Mouse (Mus musculus) small intestine, adult 2 months (tissue): ENCODE results near the gene Htr1b. TPM values are rescaled to one million over a fixed set of nuclear protein-coding genes. Genes with fewer than 3 reads are reported as not detected.
A peak's percentile ranks its signal among the peaks of the same experiment; 100 is the strongest.

Source experiments
- H3K27ac ChIP-seq: fragments of 200-500 bp; 2 replicates; pipeline ENCODE4 v1.5.1; 2012; ENCODE audit warnings: low read depth, low read length, control low read depth, inconsistent platforms; ENCODE audit not compliant: insufficient read depth
- H3K27me3 ChIP-seq: fragments of 200-500 bp; 2 replicates; pipeline ENCODE4 v1.6.1; 2012; ENCODE audit warnings: mild to moderate bottlenecking, moderate library complexity, low read length, inconsistent platforms; ENCODE audit not compliant: control insufficient read depth, insufficient read depth
- H3K36me3 ChIP-seq: fragments of 200-500 bp; 2 replicates; pipeline ENCODE4 v1.6.1; 2012; ENCODE audit warnings: mild to moderate bottlenecking, low read length, control low read depth, inconsistent platforms; ENCODE audit not compliant: control insufficient read depth, insufficient read depth
- H3K4me1 ChIP-seq: fragments of 200-500 bp; 2 replicates; pipeline ENCODE4 v1.6.1; 2012; ENCODE audit warnings: low read length, inconsistent platforms, mixed read lengths; ENCODE audit not compliant: control insufficient read depth, insufficient read depth, insufficient read length
- H3K4me3 ChIP-seq: fragments of 200-500 bp; 2 replicates; pipeline ENCODE4 v1.5.1; 2012; ENCODE audit warnings: low read depth, mild to moderate bottlenecking, control low read depth, inconsistent platforms, low read length, moderate library complexity
- CTCF ChIP-seq: fragments of 200-500 bp; IDR thresholded peaks from 2 replicates; pipeline ENCODE4 v1.5.1; 2012; ENCODE audit warnings: low read depth, mild to moderate bottlenecking, control low read depth, inconsistent platforms, low read length, moderate library complexity, mixed read lengths; ENCODE audit not compliant: insufficient replicate concordance, insufficient read length; ENCODE audit errors: extremely low read depth
- POLR2A ChIP-seq: fragments of 200-500 bp; IDR thresholded peaks from 2 replicates; pipeline ENCODE4 v1.6.1; 2012; ENCODE audit warnings: low read depth, mild to moderate bottlenecking, control low read depth, inconsistent platforms, low read length, moderate library complexity
- WGBS: fragments of 180-500 bp; shearing (Covaris S2); methylation state at CpG from one replicate; pipeline ENCODE4 v1.1.7; 2018; 5-methylcytosine and 5-hydroxymethylcytosine counted together
- polyA plus RNA-seq: library from polyadenylated mRNA; depleted of rRNA; stranded (reverse); fragments of >200 nt; gene quantifications from 2 replicates; pipeline ENCODE4 v1.2.3, GENCODE M21; 2012; rRNA removed

Gene Htr1b
- polyA plus RNA-seq, 1 experiment: 0.47 TPM

DNA sequence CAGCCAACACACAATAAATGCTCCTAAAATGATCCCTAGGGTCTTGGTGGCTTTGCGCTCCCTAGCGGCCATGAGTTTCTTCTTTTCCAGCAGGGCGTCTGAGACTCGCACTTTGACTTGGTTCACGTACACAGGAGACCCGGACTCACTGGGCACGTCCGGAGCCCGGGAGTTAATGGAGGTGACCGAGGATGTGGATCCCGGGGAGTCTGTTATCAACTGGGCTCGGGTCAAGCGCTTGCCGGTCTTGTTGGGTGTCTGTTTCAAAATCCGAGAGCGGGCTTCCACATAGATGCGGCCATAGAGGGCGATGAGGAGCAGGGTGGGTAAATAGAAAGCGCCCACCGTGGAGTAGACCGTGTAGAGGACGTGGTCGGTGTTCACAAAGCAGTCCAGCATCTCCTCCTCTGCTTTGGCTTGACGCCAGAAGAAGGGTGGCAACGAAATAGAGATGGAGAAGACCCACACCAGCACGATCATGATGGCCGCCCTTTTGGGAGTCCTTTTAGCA, 2.0 kb downstream of the Htr1b start:
- 11% methylated on average over 27 of the region's 27 CpGs for WGBS
- H3K4me1 ChIP-seq: no peaks in the 10 kb centered on the region
- H3K4me3 ChIP-seq: peak overlapping the region; percentile 53
- H3K36me3 ChIP-seq: no peaks in the 10 kb centered on the region
- no peak for TF ChIP-seq POLR2A
- TF ChIP-seq CTCF: no peak
- no peak overlapping the region for H3K27ac ChIP-seq
- peaks cover 11% of the 10 kb centered on the region; the same call in 1 of the 2 replicates for H3K27me3 ChIP-seq

DNA sequence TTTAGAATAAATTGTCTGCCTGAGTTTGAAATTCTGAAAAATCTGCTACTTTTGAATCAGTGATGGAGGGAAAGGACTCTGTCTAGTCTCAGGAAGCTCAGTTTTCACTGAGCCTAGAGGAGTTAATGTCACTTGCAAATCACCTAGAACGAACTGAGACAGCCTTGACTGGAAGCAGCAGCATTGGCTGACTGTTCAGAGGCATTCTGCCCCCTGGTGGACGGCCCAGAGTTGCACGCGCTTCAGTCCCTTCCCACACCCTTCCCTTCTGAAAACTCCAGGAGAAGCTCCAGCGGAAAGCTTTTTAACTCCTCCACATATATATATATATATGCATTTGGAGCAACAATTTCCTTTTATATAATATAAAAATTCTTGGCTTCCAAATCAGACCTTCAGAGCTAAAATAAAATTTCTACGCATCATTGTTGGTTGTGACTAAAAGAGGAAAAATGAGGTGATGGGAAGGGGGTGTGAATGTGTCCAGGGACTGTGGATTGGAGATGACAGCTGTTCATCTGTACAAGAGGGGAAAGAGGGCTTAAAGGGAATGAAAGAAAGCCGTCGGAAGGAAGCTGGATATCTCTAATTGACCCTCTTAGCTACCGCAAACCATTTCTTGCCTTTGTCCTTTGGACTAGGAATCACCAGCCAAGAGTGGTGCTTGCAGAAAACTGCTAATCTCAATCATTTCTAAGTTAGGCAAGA, 6.6 kb downstream of the Htr1b start:
- H3K4me3 ChIP-seq: no peak overlapping the region
- 31% methylated on average over 9 of the region's 9 CpGs for WGBS
- H3K27me3 ChIP-seq: no peaks in the 10 kb centered on the region

DNA sequence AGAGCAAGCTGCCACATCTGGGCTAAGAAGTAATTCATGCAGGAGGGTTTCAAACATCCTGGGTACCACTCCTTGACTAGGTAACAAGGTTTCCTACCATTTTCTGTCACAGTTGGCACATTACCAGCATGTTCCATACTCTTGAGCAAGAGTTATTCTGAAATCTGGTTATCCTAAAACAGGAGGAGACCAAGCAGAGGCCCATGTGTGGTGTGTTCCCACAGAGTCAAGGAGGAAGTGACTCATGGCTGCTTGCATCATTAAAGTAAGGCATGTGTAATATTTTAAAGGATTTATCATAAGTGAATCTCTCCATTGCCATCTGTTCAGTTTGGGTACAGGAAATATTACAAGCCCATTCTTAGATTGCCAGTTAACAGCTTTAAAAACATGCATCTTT, 7.7 kb downstream of the Htr1b start:
- Histone ChIP-seq H3K27ac (no peak overlapping the region), H3K4me1 (no peaks in the 10 kb centered on the region), H3K27me3 (no peaks in the 10 kb centered on the region), H3K4me3 (no peak overlapping the region), H3K36me3 (no peaks in the 10 kb centered on the region)
- TF ChIP-seq CTCF: no peak
- no peak for TF ChIP-seq POLR2A

More for the DNA sequence above, 6.6 kb downstream of the Htr1b start:
- TF ChIP-seq CTCF (peak; percentile 77), POLR2A (no peak)
- H3K4me1 ChIP-seq: no peaks in the 10 kb centered on the region
- no peaks in the 10 kb centered on the region for H3K36me3 ChIP-seq
- no peak overlapping the region for H3K27ac ChIP-seq

DNA sequence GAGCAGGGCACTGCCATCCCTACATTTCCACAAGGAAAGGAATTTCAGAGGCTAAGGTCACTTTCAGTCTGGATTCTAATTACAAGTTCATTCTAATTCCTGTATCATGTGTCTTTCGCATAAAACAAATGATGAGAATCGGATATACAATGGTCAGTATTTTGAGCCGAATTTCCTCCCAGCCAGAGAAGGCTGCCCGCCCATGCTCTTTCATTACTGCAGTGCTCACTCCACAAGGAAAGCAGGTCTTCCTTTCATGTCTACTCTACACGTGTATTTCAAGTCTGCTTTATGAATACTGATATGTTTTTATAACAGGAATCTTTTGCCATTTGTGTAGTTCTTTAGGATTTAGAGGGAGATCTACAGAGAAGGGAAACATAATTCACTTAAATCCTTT, 10.8 kb downstream of the Htr1b start:
- Histone ChIP-seq H3K4me1 (no peaks in the 10 kb centered on the region), H3K4me3 (no peak overlapping the region), H3K27me3 (no peaks in the 10 kb centered on the region), H3K36me3 (no peaks in the 10 kb centered on the region), H3K27ac (no peak overlapping the region)
- TF ChIP-seq POLR2A (no peak), CTCF (no peak)
- WGBS: 74% methylated on average over 5 of the region's 5 CpGs

DNA sequence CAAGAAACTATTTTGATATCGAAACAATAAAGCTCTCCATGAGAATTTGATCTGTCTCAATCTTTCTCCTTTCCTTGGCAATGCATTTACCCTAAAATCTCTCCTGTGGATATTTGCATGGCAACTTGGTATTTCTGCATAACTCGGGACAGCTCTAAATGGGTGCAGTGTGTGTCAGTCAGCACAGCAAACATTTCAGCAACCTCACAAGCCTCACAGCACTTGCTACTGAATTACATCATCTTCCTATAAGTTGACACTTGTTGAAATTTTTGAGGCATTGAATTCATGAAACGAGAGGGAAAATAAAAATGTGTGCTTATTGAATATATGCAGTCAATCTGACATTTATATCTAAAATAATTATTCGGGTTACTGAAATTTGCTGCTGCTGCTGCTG, 22.6 kb downstream of the Htr1b start:
- Histone ChIP-seq H3K27me3 (no peaks in the 10 kb centered on the region), H3K36me3 (no peaks in the 10 kb centered on the region), H3K27ac (no peak overlapping the region), H3K4me1 (no peaks in the 10 kb centered on the region), H3K4me3 (no peak overlapping the region)
- 70% methylated on average over 4 of the region's 4 CpGs for WGBS
- no peak for TF ChIP-seq POLR2A
- TF ChIP-seq CTCF: no peak

Other genes starting within 250 kb of the Htr1b start
- not detected in 2 replicates for gene Mei4, start 229.8 kb upstream of the Htr1b start, polyA plus RNA-seq